Mouse (Mus musculus) liver, embryonic 16.5 days (tissue): ENCODE measurements around the gene Kcnj10. TPM values are rescaled to one million over a fixed set of nuclear protein-coding genes. Genes with fewer than 3 reads are reported as not detected.

Experiments used
- ATAC-seq: fragments of 200-750 bp; cut with Nextera tagmentation; 2 replicates; pipeline ENCODE4 v1.8.0; 2017; ENCODE audit warnings: low read depth, mild to moderate bottlenecking, moderate number of reproducible peaks, moderate library complexity
- H3K27ac ChIP-seq: fragments of 300-500 bp; sonication (generic); 2 replicates; pipeline ENCODE4 v1.5.1; 2014; ENCODE audit warnings: mild to moderate bottlenecking, low read length
- H3K27me3 ChIP-seq: fragments of 300-500 bp; sonication (generic); 2 replicates; pipeline ENCODE4 v1.6.1; 2014; ENCODE audit warnings: low read depth, low read length, mixed read lengths; ENCODE audit not compliant: control insufficient read depth, insufficient read depth
- H3K36me3 ChIP-seq: fragments of 300-500 bp; sonication (generic); 2 replicates; pipeline ENCODE4 v1.6.1; 2014; ENCODE audit warnings: mild to moderate bottlenecking; ENCODE audit not compliant: control insufficient read depth, insufficient read depth
- H3K4me1 ChIP-seq: fragments of 300-500 bp; sonication (generic); 2 replicates; pipeline ENCODE4 v1.6.1; 2014; ENCODE audit warnings: low read depth, low read length, mixed read lengths; ENCODE audit not compliant: control insufficient read depth
- H3K4me2 ChIP-seq: fragments of 300-500 bp; sonication (generic); 2 replicates; pipeline ENCODE4 v1.6.1; 2014; ENCODE audit warnings: low read depth, low read length, mixed read lengths
- H3K4me3 ChIP-seq: fragments of 300-500 bp; sonication (generic); 2 replicates; pipeline ENCODE4 v1.5.1; 2014; ENCODE audit warnings: low read depth, mild to moderate bottlenecking, low read length
- H3K9ac ChIP-seq: fragments of 300-500 bp; sonication (generic); 2 replicates; pipeline ENCODE4 v1.6.1; 2014; ENCODE audit warnings: low read depth, low read length
- H3K9me3 ChIP-seq: fragments of 300-500 bp; sonication (generic); replicated peaks from 2 replicates; pipeline ENCODE4 v1.6.1; 2016; ENCODE audit warnings: low read length; ENCODE audit not compliant: control insufficient read depth
- WGBS: fragments of 180-500 bp; shearing (Covaris S2); extraction: QIAGEN DNeasy Blood & Tissue Kit; methylation state at CpG from one replicate; pipeline ENCODE4 v1.1.7; 2014; ENCODE audit not compliant: insufficient replicate concordance; 5-methylcytosine and 5-hydroxymethylcytosine counted together
- polyA plus RNA-seq: library from polyadenylated mRNA; unstranded; fragments of >200 nt; fragmentation: Nextera tagmentation; extraction: Ambion mirVana; gene quantifications from 2 replicates; pipeline ENCODE4 v1.2.1, GENCODE M21; 2015

Kcnj10 gene
- polyA plus RNA-seq, 1 experiment from 2014 or later: 0.07 TPM

GRCm38 (mm10) chr1:172308409-172308808 lies 32.6 kb upstream of the Kcnj10 start:
- H3K9ac ChIP-seq: no peak overlapping the region; the same call in 1 of the 2 replicates
- no peak for ATAC-seq
- WGBS: 80% methylated on average over 1 of the region's 1 CpGs

GRCm38 (mm10) chr1:172309699-172310398 lies 31.2 kb upstream of the Kcnj10 start:
- Histone ChIP-seq H3K4me2 (peak overlapping the region; percentile 95), H3K9me3 (no peaks in the 10 kb centered on the region), H3K27me3 (no peaks in the 10 kb centered on the region), H3K4me1 (peaks cover 44% of the 10 kb centered on the region), H3K36me3 (no peaks in the 10 kb centered on the region), H3K4me3 (peak overlapping the region; percentile 47), H3K9ac (peak overlapping the region; percentile 54), H3K27ac (peak overlapping the region; percentile 61)
- WGBS: 2% methylated on average over 14 of the region's 14 CpGs
- ATAC-seq: peak; percentile 33

More at GRCm38 (mm10) chr1:172308409-172308808, 32.6 kb upstream of the Kcnj10 start:
- H3K4me2 ChIP-seq: no peak overlapping the region
- H3K4me1 ChIP-seq: peaks cover 49% of the 10 kb centered on the region
- H3K27ac ChIP-seq: peak overlapping the region; percentile 63
- no peaks in the 10 kb centered on the region for H3K27me3 ChIP-seq
- H3K36me3 ChIP-seq: no peaks in the 10 kb centered on the region
- no peak overlapping the region for H3K4me3 ChIP-seq
- no peaks in the 10 kb centered on the region for H3K9me3 ChIP-seq

GRCm38 (mm10) chr1:172311248-172311906 lies 29.6 kb upstream of the Kcnj10 start:
- ATAC-seq: peak; percentile 35

GRCm38 (mm10) chr1:172311921-172312767 lies 28.9 kb upstream of the Kcnj10 start:
- ATAC-seq: peak; percentile 91
- Histone ChIP-seq H3K9ac (peak overlapping the region; percentile 75), H3K27ac (peak overlapping the region; percentile 91), H3K4me1 (peaks cover 37% of the 10 kb centered on the region), H3K36me3 (no peaks in the 10 kb centered on the region), H3K4me3 (peak overlapping the region; percentile 79), H3K4me2 (peak overlapping the region; percentile 95), H3K27me3 (no peaks in the 10 kb centered on the region), H3K9me3 (no peaks in the 10 kb centered on the region)
- WGBS: 0% methylated on average over 30 of the region's 55 CpGs

More at GRCm38 (mm10) chr1:172311248-172311906, 29.6 kb upstream of the Kcnj10 start:
- Histone ChIP-seq H3K27ac (peak overlapping the region; percentile 91), H3K9me3 (no peaks in the 10 kb centered on the region), H3K4me3 (peak overlapping the region; percentile 79), H3K9ac (peak overlapping the region; percentile 73), H3K36me3 (no peaks in the 10 kb centered on the region), H3K4me2 (peak overlapping the region; percentile 95), H3K4me1 (peaks cover 37% of the 10 kb centered on the region), H3K27me3 (no peaks in the 10 kb centered on the region)
- under 1% methylated on average over 23 of the region's 23 CpGs for WGBS

- no peak overlapping the region for H3K27ac ChIP-seq
- H3K27me3 ChIP-seq: no peaks in the 10 kb centered on the region
- no peaks in the 10 kb centered on the region for H3K9me3 ChIP-seq
- 9% methylated on average over 16 of the region's 16 CpGs for WGBS
- no peaks in the 10 kb centered on the region for H3K36me3 ChIP-seq
- peak; percentile 17; the same call in 1 of the 2 replicates for ATAC-seq
- H3K4me3 ChIP-seq: peak overlapping the region; percentile 79
- H3K9ac ChIP-seq: peak overlapping the region; percentile 75
- peak overlapping the region; percentile 95 for H3K4me2 ChIP-seq
- H3K4me1 ChIP-seq: peaks cover 34% of the 10 kb centered on the region
Observed at GRCm38 (mm10) chr1:172312768-172313561, 28.0 kb upstream of the Kcnj10 start.

- Histone ChIP-seq H3K4me3 (no peak overlapping the region), H3K27me3 (no peaks in the 10 kb centered on the region), H3K9ac (no peak overlapping the region), H3K4me2 (no peak overlapping the region), H3K36me3 (no peaks in the 10 kb centered on the region; the same call in 1 of the 2 replicates), H3K27ac (no peak overlapping the region), H3K9me3 (no peaks in the 10 kb centered on the region), H3K4me1 (peaks cover 34% of the 10 kb centered on the region)
- ATAC-seq: no peak
- WGBS: 71% methylated on average over 10 of the region's 10 CpGs
Observed at GRCm38 (mm10) chr1:172313613-172314411, 27.2 kb upstream of the Kcnj10 start.

- H3K4me2 ChIP-seq: no peak overlapping the region
- H3K27me3 ChIP-seq: no peaks in the 10 kb centered on the region
- H3K9ac ChIP-seq: no peak overlapping the region
- H3K9me3 ChIP-seq: no peaks in the 10 kb centered on the region
- no peak overlapping the region for H3K4me3 ChIP-seq
- H3K4me1 ChIP-seq: peaks cover 29% of the 10 kb centered on the region
- ATAC-seq: no peak
- WGBS: 80% methylated on average over 3 of the region's 3 CpGs
- no peaks in the 10 kb centered on the region; the same call in 1 of the 2 replicates for H3K36me3 ChIP-seq
- no peak overlapping the region for H3K27ac ChIP-seq
Observed at GRCm38 (mm10) chr1:172314911-172315310, 26.1 kb upstream of the Kcnj10 start.
